Mouse (Mus musculus): ENCODE measurements around the gene Zbtb24.

- no peak for TF ChIP-seq CTCF (IDR thresholded peaks at IDR 0.05)
- no peak for TF ChIP-seq EP300 (IDR thresholded peaks at IDR 0.05)
Measured at GRCm38 (mm10) chr10:41514921-41515320, 64.7 kb downstream of the Zbtb24 start.
